Mouse (Mus musculus) neural tube, embryonic 11.5 days (tissue): ENCODE measurements around the gene Rrp9. TPM values are rescaled to one million over a fixed set of nuclear protein-coding genes. Genes with fewer than 3 reads are reported as not detected.

Experiments
- ATAC-seq: fragments of 200-750 bp; cut with Nextera tagmentation; 2 replicates; pipeline ENCODE4 v1.8.0; 2017; ENCODE audit warnings: moderate number of reproducible peaks, mild to moderate bottlenecking, moderate TSS enrichment, moderate library complexity; ENCODE audit not compliant: insufficient read depth, low FRiP score, low TSS enrichment
- DNase-seq: peaks from one replicate; pipeline ENCODE4 v3.0.0-alpha.2; 2015; ENCODE audit warnings: low spot score
- H3K27ac ChIP-seq: fragments of 300-500 bp; sonication (generic); 2 replicates; pipeline ENCODE4 v1.5.1; 2014; ENCODE audit warnings: low read depth, mild to moderate bottlenecking, low read length
- H3K27me3 ChIP-seq: fragments of 300-500 bp; sonication (generic); 2 replicates; pipeline ENCODE4 v1.6.1; 2014; ENCODE audit warnings: mild to moderate bottlenecking, low read length, mixed read lengths; ENCODE audit not compliant: control insufficient read depth, insufficient read depth
- H3K36me3 ChIP-seq: fragments of 300-500 bp; sonication (generic); 2 replicates; pipeline ENCODE4 v1.6.1; 2014; ENCODE audit warnings: mild to moderate bottlenecking, low read length, moderate library complexity, mixed read lengths; ENCODE audit not compliant: control insufficient read depth, insufficient read depth
- H3K4me1 ChIP-seq: fragments of 300-500 bp; sonication (generic); 2 replicates; pipeline ENCODE4 v1.6.1; 2014; ENCODE audit warnings: low read length, mixed read lengths; ENCODE audit not compliant: control insufficient read depth, insufficient read depth
- H3K4me2 ChIP-seq: fragments of 300-500 bp; sonication (generic); 2 replicates; pipeline ENCODE4 v1.6.1; 2014; ENCODE audit warnings: low read depth, mild to moderate bottlenecking, moderate library complexity
- H3K4me3 ChIP-seq: fragments of 300-500 bp; sonication (generic); 2 replicates; pipeline ENCODE4 v1.5.1; 2014; ENCODE audit warnings: low read depth, low read length
- H3K9ac ChIP-seq: fragments of 300-500 bp; sonication (generic); 2 replicates; pipeline ENCODE4 v1.6.1; 2014; ENCODE audit warnings: mild to moderate bottlenecking, low read length
- H3K9me3 ChIP-seq: fragments of 300-500 bp; sonication (generic); 2 replicates; pipeline ENCODE4 v1.6.1; 2016; ENCODE audit warnings: low read length; ENCODE audit not compliant: control insufficient read depth
- WGBS: fragments of 180-500 bp; shearing (Covaris S2); extraction: QIAGEN DNeasy Blood & Tissue Kit; methylation state at CpG from one replicate; pipeline ENCODE4 v1.1.7; 2014; 5-methylcytosine and 5-hydroxymethylcytosine counted together
- polyA plus RNA-seq: library from polyadenylated mRNA; unstranded; fragments of >200 nt; fragmentation: Nextera tagmentation; extraction: Ambion mirVana; gene quantifications from 2 replicates; pipeline ENCODE4 v1.2.1, GENCODE M21; 2014

The Rrp9 gene
- 45.5 and 48.1 TPM in 2 replicates for polyA plus RNA-seq

DNA sequence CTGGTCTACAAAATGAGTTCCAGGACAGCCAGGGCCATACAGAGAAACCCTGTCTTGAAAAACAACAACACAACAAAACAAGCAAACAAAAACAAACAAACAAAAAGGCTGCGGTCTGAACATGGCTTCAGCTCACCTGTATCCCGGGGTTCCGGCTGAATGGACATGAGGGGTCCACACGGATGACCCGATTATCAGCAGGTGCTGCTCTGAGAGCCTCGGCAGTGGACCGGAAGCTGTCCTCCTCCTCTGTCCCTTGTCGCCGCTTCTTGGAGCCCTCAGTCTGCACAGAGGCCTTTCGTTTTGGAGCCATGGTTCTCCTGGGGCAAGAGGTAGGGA, at the start of gene Rrp9:
Rrp9 (plus strand) TSS at position 301 of the 339 bp plus-strand sequence.
- ATAC-seq (no peak), DNase-seq (no peak)
- Histone ChIP-seq H3K9ac (peak within 1 kb of the TSS; percentile 12; the same call in 1 of the 2 replicates), H3K4me1 (peaks cover 17% of the 10 kb centered on the region), H3K4me3 (no peak within 1 kb of the TSS), H3K27me3 (no peaks in the 10 kb centered on the region), H3K36me3 (no peaks in the 10 kb centered on the region), H3K9me3 (no peaks in the 10 kb centered on the region), H3K27ac (no peak within 1 kb of the TSS), H3K4me2 (peak within 1 kb of the TSS; percentile 3; the same call in 1 of the 2 replicates)
- 89% methylated on average over 10 of the region's 10 CpGs for WGBS

DNA sequence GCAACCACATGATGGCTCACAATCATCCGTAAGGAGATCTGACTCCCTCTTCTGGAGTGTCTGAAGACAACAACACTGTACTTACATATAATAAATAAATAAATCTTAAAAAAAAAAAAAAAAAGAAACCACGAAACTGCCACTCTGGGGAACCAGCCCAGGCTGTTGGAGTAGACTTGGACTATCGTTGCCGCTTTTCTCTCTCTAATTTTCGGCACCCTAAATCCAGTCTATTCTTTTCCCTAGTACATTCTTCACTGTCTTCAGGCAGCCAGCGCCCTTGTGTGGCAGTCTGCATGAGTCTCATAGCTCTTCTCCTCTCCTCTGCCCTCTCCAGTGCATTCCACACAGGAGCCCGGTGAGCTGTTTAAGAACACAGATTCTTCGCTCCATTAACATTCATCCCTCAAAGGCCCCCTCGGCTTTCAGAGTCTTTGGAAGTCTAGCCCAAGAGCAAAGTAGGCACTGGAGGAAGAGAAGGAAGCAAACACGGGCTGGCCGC, 47.0 kb upstream of the Rrp9 start:
- H3K9ac ChIP-seq, result peak overlapping the region; percentile 54
- DNase-seq (no peak), ATAC-seq (peak; percentile 47; the same call in 1 of the 2 replicates)
- no peaks in the 10 kb centered on the region for H3K9me3 ChIP-seq
- peak overlapping the region; percentile 79 for H3K4me3 ChIP-seq
- H3K4me2 ChIP-seq, result peak overlapping the region; percentile 47
- 18% methylated on average over 11 of the region's 11 CpGs for WGBS
- peaks cover 7% of the 10 kb centered on the region for H3K4me1 ChIP-seq
- H3K27me3 ChIP-seq, result no peaks in the 10 kb centered on the region
- H3K27ac ChIP-seq, result peak overlapping the region; percentile 78
- peaks cover 11% of the 10 kb centered on the region for H3K36me3 ChIP-seq

DNA sequence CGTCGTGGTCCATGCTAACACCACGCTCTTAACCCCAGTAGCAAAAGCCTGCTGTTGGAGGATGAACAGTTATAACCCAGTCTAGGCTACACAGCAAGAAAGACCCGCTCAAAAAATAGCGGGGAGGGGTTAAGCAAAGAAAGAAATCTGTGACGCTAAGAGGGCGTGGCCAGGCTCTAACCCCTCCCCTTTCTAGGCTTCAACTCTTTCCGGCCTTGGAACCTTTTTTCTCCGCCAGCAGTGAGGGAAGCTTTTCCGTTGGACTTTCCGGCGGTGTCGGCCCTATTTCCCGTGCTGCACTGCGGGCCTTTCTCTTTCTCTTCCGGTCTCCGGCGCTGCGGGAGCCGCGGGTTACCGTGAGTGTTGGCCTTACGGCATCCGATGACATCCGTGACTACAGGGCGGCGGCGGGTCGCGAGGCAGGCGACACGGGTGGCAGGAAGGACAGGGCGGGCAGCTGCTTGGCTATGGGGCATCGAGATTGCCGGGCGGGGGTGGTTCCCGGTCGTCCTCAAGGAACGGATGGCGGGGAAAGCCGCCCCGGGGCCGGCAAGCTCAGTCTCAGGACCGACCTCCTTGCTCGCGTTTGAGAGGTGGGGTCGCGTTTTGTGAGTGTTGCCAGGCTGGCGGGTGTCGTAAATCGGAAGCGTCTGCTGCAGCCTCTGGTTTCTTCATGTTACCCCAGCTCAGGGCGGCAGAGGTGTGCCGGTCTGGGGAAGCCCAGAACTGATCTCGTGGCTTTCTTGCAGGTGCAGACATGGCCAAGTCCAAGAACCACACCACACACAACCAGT, 46.3 kb upstream of the Rrp9 start, which contains the start of gene Rpl29:
Rpl29 (plus strand) TSS at position 234 of the 794 bp plus-strand sequence.
- Histone ChIP-seq H3K4me1 (peaks cover 7% of the 10 kb centered on the region), H3K27ac (peak within 1 kb of the TSS; percentile 78), H3K9ac (peak within 1 kb of the TSS; percentile 98), H3K27me3 (no peaks in the 10 kb centered on the region), H3K9me3 (no peaks in the 10 kb centered on the region), H3K4me3 (peak within 1 kb of the TSS; percentile 79), H3K4me2 (peak within 1 kb of the TSS; percentile 79), H3K36me3 (peaks cover 11% of the 10 kb centered on the region)
- ATAC-seq (peak; percentile 85), DNase-seq (peak; percentile 97)
- 0% methylated on average over 55 of the region's 55 CpGs for WGBS

DNA sequence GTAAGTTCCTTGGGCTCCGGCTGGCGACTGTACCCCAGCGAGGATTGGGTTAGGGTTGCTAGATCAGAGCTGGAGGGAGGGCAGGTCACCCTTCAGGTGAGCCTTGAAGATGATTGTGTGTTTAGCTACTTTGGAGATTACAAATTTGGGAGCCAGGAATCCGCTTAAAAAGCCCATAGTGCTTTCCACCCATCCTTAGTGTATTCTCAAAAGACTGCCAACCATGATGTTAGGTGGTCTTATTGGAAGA, 45.8 kb upstream of the Rrp9 start:
- 2% methylated on average over 4 of the region's 4 CpGs for WGBS
- H3K36me3 ChIP-seq, result peaks cover 11% of the 10 kb centered on the region
- no peak for DNase-seq
- H3K27ac ChIP-seq, result peak overlapping the region; percentile 78; the same call in 1 of the 2 replicates
- no peaks in the 10 kb centered on the region for H3K9me3 ChIP-seq
- H3K9ac ChIP-seq, result peak overlapping the region; percentile 98
- no peak for ATAC-seq
- H3K4me3 ChIP-seq, result peak overlapping the region; percentile 79
- H3K4me1 ChIP-seq, result peaks cover 7% of the 10 kb centered on the region
- H3K4me2 ChIP-seq, result peak overlapping the region; percentile 79
- H3K27me3 ChIP-seq, result no peaks in the 10 kb centered on the region

DNA sequence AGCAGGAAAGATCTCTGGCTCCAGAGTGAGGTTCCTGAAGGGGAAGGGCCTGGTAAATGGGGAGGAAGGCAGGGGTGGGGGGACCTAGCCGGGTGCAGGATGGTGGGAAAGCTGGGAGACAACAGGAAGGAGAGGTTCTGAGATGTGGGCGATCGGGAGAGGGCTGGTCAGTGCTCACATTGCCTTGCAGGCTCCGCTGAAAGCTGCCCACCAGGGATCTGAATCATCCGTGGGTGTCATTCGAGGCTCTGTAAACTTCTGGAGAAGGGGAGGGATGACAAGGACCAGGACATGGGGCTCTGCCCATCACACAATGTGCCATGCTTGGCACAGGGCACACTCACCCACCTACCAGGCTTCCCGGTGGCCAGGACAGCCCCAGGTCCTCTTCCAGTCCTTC, 42.4 kb upstream of the Rrp9 start:
- H3K9me3 ChIP-seq, result no peaks in the 10 kb centered on the region
- no peak for DNase-seq
- no peak overlapping the region for H3K4me3 ChIP-seq
- H3K4me2 ChIP-seq, result no peak overlapping the region
- no peak overlapping the region for H3K27ac ChIP-seq
- no peak for ATAC-seq
- 66% methylated on average over 5 of the region's 7 CpGs for WGBS
- H3K4me1 ChIP-seq, result peaks cover 14% of the 10 kb centered on the region
- no peaks in the 10 kb centered on the region for H3K27me3 ChIP-seq
- peaks cover 11% of the 10 kb centered on the region for H3K36me3 ChIP-seq
- no peak overlapping the region for H3K9ac ChIP-seq

DNA sequence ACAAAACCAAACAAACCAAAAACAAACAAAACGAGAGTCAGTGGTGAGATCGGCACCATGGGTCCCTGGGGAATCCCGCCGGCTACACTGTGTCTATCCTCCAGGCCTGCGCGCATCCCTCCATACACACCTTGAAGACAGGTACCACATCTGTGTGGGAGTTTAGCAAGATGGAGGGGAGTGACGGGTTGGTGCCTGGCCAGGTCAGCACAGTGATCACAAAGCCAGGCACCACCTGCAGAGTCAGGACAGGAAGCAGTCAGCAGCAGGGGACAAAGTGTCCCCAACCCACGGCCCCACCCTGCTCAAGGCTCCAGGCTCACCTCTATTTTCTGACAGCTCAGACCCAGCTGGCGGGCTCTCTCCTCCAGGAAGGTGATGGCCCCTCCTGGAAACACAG, 39.2 kb upstream of the Rrp9 start:
- H3K27ac ChIP-seq, result no peak overlapping the region
- WGBS, result 85% methylated on average over 9 of the region's 9 CpGs

DNA sequence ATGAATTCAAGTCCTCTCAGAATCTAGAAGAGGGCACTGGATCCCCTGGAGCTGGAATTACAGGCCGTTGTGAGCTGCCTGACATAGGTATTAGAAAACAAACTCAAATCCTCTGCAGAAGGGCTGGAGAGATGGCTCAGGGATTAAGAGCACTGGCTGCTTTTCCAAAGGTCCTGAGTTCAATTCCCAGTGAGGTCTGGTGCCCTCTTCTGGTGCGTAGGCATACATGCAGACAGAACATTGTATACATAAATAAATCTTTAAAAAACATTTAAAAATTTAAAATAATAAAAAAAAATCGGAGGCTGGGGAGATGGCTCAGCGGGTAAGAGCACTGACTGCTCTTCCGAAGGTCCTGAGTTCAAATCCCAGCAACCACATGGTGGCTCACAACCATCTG, 33.1 kb upstream of the Rrp9 start:
- Histone ChIP-seq H3K4me1 (peaks cover 7% of the 10 kb centered on the region), H3K36me3 (no peaks in the 10 kb centered on the region; the same call in 1 of the 2 replicates), H3K27ac (no peak overlapping the region), H3K4me2 (no peak overlapping the region), H3K27me3 (no peaks in the 10 kb centered on the region), H3K9me3 (no peaks in the 10 kb centered on the region), H3K4me3 (no peak overlapping the region), H3K9ac (no peak overlapping the region)
- WGBS, result 83% methylated on average over 5 of the region's 5 CpGs
- DNase-seq (no peak), ATAC-seq (no peak)

More for the DNA sequence above, 39.2 kb upstream of the Rrp9 start:
- Histone ChIP-seq H3K9ac (no peak overlapping the region), H3K4me3 (no peak overlapping the region), H3K4me1 (peaks cover 7% of the 10 kb centered on the region; the same call in 1 of the 2 replicates), H3K4me2 (no peak overlapping the region), H3K9me3 (no peaks in the 10 kb centered on the region), H3K27me3 (no peaks in the 10 kb centered on the region), H3K36me3 (peaks cover 8% of the 10 kb centered on the region)
- DNase-seq (no peak), ATAC-seq (no peak)

DNA sequence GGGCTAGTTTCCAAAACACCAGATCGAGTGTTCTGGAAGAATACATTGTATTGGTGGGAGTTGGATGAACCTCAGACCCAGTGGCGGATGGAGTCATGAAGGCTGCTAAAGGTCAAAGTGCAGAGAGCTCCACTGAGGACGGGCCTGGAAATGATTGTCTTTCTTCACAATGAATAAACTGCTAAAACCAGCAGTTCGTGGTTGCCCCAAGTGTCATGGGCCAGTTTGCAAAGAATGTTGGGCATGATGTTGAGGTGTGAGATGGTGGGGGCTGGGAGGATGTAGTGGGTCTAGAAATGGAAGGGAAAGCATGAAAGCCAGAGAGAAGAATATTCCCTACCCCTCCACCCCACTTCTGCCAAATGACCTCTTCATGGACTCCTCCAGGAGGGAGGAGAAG, 30.9 kb upstream of the Rrp9 start:
- H3K9me3 ChIP-seq, result no peaks in the 10 kb centered on the region
- ATAC-seq, result no peak
- no peak for DNase-seq
- no peak overlapping the region for H3K4me3 ChIP-seq
- peaks cover 16% of the 10 kb centered on the region for H3K4me1 ChIP-seq
- H3K27me3 ChIP-seq, result no peaks in the 10 kb centered on the region
- WGBS, result 81% methylated on average over 4 of the region's 4 CpGs
- no peak overlapping the region for H3K27ac ChIP-seq
- no peaks in the 10 kb centered on the region; the same call in 1 of the 2 replicates for H3K36me3 ChIP-seq
- H3K9ac ChIP-seq, result no peak overlapping the region
- no peak overlapping the region for H3K4me2 ChIP-seq

DNA sequence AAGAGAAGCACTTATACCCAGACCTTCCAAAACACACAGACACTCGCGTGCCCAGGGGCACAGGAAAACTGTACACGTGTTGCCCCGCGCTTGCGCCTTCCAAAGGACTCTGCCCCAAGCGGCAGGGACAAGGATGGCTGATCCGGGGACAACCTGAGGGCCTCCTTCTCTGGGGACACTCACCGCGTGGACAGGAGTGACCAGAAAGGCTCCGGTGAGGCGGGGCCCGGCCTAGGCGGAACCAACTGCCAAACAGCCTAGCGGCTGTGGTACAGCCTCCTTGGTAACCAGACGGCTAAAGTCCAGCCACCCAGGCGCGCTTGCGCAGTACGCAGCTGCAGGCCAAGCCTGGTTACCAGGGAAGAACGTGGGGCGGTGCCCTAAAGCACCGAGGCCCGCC, 28.4 kb upstream of the Rrp9 start, which contains the start of the genes Abhd14b and Abhd14a:
Abhd14b (plus strand) TSS at position 112 of the 400 bp plus-strand sequence.
Abhd14a (minus strand) TSS at position 331 of the 400 bp plus-strand sequence.
- Histone ChIP-seq H3K27me3 (no peaks in the 10 kb centered on the region), H3K4me1 (peaks cover 32% of the 10 kb centered on the region), H3K4me3 (peak within 1 kb of the TSS; percentile 39), H3K9ac (peak within 1 kb of the TSS; percentile 65), H3K36me3 (no peaks in the 10 kb centered on the region; the same call in 1 of the 2 replicates), H3K9me3 (no peaks in the 10 kb centered on the region), H3K4me2 (peak within 1 kb of the TSS; percentile 79), H3K27ac (no peak within 1 kb of the TSS)
- DNase-seq (peak; percentile 92), ATAC-seq (peak; percentile 80)
- WGBS, result 0% methylated on average over 24 of the region's 24 CpGs
